Mouse (Mus musculus): ENCODE measurements around the gene Mtmr11.

DNA sequence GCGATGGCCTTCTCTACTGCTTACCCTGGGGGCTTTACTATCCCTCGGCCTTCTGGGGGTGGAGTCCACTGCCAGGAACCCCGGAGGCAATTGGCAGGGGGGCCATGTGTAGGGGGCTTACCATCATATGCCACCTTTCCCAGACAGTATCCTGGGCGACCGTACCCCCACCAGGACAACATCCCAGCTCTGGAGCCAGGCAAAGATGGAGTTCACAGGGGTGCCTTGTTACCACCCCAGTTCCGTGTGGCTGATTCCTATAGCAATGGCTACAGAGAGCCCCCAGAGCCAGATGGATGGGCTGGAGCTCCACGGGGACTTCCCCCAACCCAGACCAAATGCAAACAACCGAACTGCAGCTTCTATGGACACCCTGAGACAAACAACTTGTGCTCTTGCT, 6.3 kb upstream of the Mtmr11 start:
- no peak for TF ChIP-seq CTCF (IDR thresholded peaks at IDR 0.05; ENCODE audit: extremely low read depth, insufficient read depth, low read length)
- no peak for TF ChIP-seq POLR2A (IDR thresholded peaks at IDR 0.05; ENCODE audit: extremely low read depth, insufficient read depth, low read length)
